Mouse (Mus musculus) intestine, embryonic 16.5 days (tissue): ENCODE results near the gene BC030867. TPM values are rescaled to one million over a fixed set of nuclear protein-coding genes. Genes with fewer than 3 reads are reported as not detected.
A peak's percentile ranks its signal among the peaks of the same experiment; 100 is the strongest.

ENCODE experiments used
- ATAC-seq: fragments of 200-750 bp; cut with Nextera tagmentation; 2 replicates; pipeline ENCODE4 v1.8.0; 2017; ENCODE audit warnings: moderate TSS enrichment, moderate library complexity
- H3K27ac ChIP-seq: fragments of 300-500 bp; sonication (generic); 2 replicates; pipeline ENCODE4 v1.5.1; 2014; ENCODE audit warnings: mild to moderate bottlenecking, low read length
- H3K27me3 ChIP-seq: fragments of 300-500 bp; sonication (generic); replicated peaks from 2 replicates; pipeline ENCODE4 v1.6.1; 2014; ENCODE audit warnings: low read length, control low read depth, mixed read lengths; ENCODE audit not compliant: control insufficient read depth, insufficient read depth
- H3K36me3 ChIP-seq: fragments of 300-500 bp; sonication (generic); 2 replicates; pipeline ENCODE4 v1.6.1; 2014; ENCODE audit warnings: low read length, control low read depth; ENCODE audit not compliant: control insufficient read depth, insufficient read depth
- H3K4me1 ChIP-seq: fragments of 300-500 bp; sonication (generic); 2 replicates; pipeline ENCODE4 v1.6.1; 2014; ENCODE audit warnings: low read length, control low read depth, mixed read lengths; ENCODE audit not compliant: control insufficient read depth, insufficient read depth
- H3K4me2 ChIP-seq: fragments of 300-500 bp; sonication (generic); 2 replicates; pipeline ENCODE4 v1.6.1; 2014; ENCODE audit warnings: low read depth, low read length, control low read depth
- H3K4me3 ChIP-seq: fragments of 300-500 bp; sonication (generic); 2 replicates; pipeline ENCODE4 v1.5.1; 2014; ENCODE audit warnings: mild to moderate bottlenecking, low read length
- H3K9ac ChIP-seq: fragments of 300-500 bp; sonication (generic); 2 replicates; pipeline ENCODE4 v1.6.1; 2014; ENCODE audit warnings: low read depth, low read length
- H3K9me3 ChIP-seq: fragments of 300-500 bp; sonication (generic); 2 replicates; pipeline ENCODE4 v1.6.1; 2016; ENCODE audit warnings: low read length, control low read depth; ENCODE audit not compliant: control insufficient read depth
- WGBS: fragments of 180-500 bp; shearing (Covaris S2); extraction: QIAGEN DNeasy Blood & Tissue Kit; methylation state at CpG from one replicate; pipeline ENCODE4 v1.1.7; 2014; 5-methylcytosine and 5-hydroxymethylcytosine counted together
- polyA plus RNA-seq: library from polyadenylated mRNA; unstranded; fragments of >200 nt; fragmentation: Nextera tagmentation; extraction: Ambion mirVana; gene quantifications from 2 replicates; pipeline ENCODE4 v1.2.1, GENCODE M21; 2015

The BC030867 gene
- polyA plus RNA-seq = 12.4 and 15.9 TPM in 2 replicates

GRCm38 (mm10) chr11:102248630-102249230 is at the start of gene BC030867:
BC030867 (plus strand) TSS chr11:102248882.
- Histone ChIP-seq H3K9me3 (no peaks in the 10 kb centered on the region), H3K9ac (peak within 1 kb of the TSS; percentile 82), H3K36me3 (peaks cover 3% of the 10 kb centered on the region; the same call in 1 of the 2 replicates), H3K27me3 (no peaks in the 10 kb centered on the region), H3K4me1 (peaks cover 22% of the 10 kb centered on the region), H3K4me3 (peak within 1 kb of the TSS; percentile 84), H3K27ac (peak within 1 kb of the TSS; percentile 51; the same call in 1 of the 2 replicates), H3K4me2 (peak within 1 kb of the TSS; percentile 87)
- peak; percentile 68 for ATAC-seq
- WGBS = under 1% methylated on average over 41 of the region's 41 CpGs

DNA sequence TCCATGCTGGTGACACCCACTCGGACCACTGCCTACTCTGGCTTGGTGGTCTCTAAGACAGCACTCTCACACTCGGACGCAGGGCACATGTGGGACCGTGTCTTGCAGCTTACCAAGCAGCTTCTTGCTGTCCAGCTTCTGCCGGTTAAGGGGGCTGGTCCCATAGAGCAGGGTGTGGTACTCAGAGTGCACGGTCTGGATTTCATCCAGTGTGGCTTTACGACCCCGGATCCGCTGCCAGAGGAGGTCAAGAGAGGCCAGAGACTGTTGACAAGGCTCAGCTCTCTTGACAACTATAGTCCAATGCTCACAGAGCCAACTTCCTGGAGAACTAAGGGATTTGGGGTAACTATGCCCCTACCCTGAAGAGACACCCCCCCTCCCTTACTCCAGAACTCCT is 48.8 kb upstream of the BC030867 start:
- no peaks in the 10 kb centered on the region for H3K4me1 ChIP-seq
- no peak for ATAC-seq
- no peak overlapping the region for H3K4me2 ChIP-seq
- no peak overlapping the region for H3K4me3 ChIP-seq
- H3K27ac ChIP-seq = no peak overlapping the region
- H3K36me3 ChIP-seq = peaks cover 30% of the 10 kb centered on the region
- H3K27me3 ChIP-seq = no peaks in the 10 kb centered on the region
- no peak overlapping the region; the same call in 1 of the 2 replicates for H3K9ac ChIP-seq
- no peaks in the 10 kb centered on the region for H3K9me3 ChIP-seq
- WGBS = 39% methylated on average over 9 of the region's 9 CpGs

GRCm38 (mm10) chr11:102201408-102201821 is 47.3 kb upstream of the BC030867 start:
- Histone ChIP-seq H3K4me1 (no peaks in the 10 kb centered on the region), H3K9me3 (no peaks in the 10 kb centered on the region), H3K36me3 (peaks cover 30% of the 10 kb centered on the region), H3K27me3 (no peaks in the 10 kb centered on the region), H3K4me2 (no peak overlapping the region), H3K9ac (no peak overlapping the region), H3K4me3 (no peak overlapping the region), H3K27ac (no peak overlapping the region)
- ATAC-seq = no peak
- WGBS = 75% methylated on average over 12 of the region's 12 CpGs

DNA sequence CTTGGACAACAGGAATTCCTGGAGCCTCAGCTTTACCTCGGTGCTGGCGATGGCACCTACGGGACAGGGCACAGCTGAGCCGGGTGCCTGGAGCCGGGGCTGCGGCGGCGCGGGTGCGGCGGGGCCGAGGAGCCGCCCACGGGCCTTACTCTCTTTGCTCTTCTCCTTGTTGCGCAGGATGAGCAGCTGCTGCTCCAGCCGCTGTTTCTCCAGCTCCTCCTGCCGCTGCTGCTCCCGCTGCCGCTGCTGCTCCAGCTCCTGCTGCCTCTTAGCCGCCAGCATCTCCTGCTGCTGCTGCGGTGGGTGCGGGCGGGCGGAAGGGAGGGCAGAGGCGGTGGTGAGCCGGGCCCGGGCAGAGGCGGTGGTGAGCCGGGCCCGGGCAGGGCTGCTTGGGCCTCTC is 42.2 kb upstream of the BC030867 start:
- no peak overlapping the region for H3K27ac ChIP-seq
- H3K9me3 ChIP-seq = no peaks in the 10 kb centered on the region
- peaks cover 24% of the 10 kb centered on the region for H3K4me1 ChIP-seq
- H3K36me3 ChIP-seq = peaks cover 14% of the 10 kb centered on the region
- ATAC-seq = no peak
- no peak overlapping the region for H3K4me3 ChIP-seq
- no peak overlapping the region for H3K9ac ChIP-seq
- no peaks in the 10 kb centered on the region for H3K27me3 ChIP-seq
- H3K4me2 ChIP-seq = no peak overlapping the region
- WGBS = 73% methylated on average over 30 of the region's 30 CpGs

DNA sequence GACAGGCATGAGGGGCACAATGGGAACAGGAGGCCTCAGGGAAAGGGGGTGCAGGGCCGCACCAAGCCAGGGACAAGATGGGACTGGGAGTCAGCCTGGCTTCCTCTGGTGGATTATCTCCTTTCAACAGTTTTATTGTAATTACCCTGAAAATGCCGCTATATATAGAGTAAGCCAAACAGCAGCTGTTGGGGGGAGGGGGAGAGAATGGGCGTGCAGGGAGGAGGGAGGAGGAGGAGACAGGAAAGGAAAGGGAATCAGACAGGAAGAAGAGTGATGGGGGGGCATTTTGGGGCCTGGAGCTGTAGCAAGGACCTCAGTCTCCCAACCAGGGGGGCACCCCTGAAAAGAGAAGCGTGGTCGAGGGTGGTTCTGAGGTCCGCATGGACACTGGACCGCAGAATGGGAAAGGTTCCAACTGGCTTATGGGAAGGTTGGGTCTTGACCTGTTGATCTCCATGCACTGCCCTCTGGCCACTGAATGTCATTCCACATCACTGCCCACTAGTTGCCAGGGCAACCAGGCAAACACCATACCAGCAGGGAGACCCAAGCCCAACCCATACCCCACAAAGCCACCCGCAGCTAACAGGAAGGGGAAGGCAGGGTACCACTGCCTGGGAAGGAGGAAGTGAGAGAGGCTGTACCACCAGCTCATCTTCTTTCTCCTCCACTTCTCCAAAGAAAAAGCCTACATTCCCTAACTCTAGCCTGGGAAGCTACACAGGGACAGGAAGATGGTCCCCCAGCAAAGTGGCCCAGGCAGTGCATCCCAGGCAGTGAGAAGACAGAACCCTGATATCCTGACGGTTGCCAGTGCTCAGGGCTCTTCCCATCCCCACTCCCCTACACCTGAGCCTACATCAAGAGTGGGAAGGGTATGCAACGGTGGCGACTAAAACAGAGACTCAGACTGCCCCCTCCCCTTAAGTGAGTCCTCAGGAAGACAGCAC is 40.6 kb upstream of the BC030867 start:
- Histone ChIP-seq H3K27ac (peak overlapping the region; percentile 67), H3K36me3 (peaks cover 13% of the 10 kb centered on the region), H3K9me3 (no peaks in the 10 kb centered on the region), H3K4me3 (no peak overlapping the region), H3K4me1 (peaks cover 35% of the 10 kb centered on the region), H3K9ac (0 out of 2 replicates have a peak overlapping the region, but pooled peaks have one; percentile 12), H3K4me2 (peak overlapping the region; percentile 17; the same call in 1 of the 2 replicates), H3K27me3 (no peaks in the 10 kb centered on the region)
- peak; percentile 14 for ATAC-seq
- 46% methylated on average over 11 of the region's 11 CpGs for WGBS

- Histone ChIP-seq H3K4me3 (no peak overlapping the region), H3K4me2 (no peak overlapping the region), H3K9me3 (no peaks in the 10 kb centered on the region), H3K9ac (no peak overlapping the region; the same call in 1 of the 2 replicates), H3K36me3 (peaks cover 13% of the 10 kb centered on the region), H3K4me1 (peaks cover 40% of the 10 kb centered on the region), H3K27me3 (no peaks in the 10 kb centered on the region), H3K27ac (no peak overlapping the region)
- ATAC-seq = no peak
- WGBS = 26% methylated on average over 4 of the region's 4 CpGs
Observed at GRCm38 (mm10) chr11:102208846-102209245, 39.8 kb upstream of the BC030867 start.

- peaks cover 48% of the 10 kb centered on the region for H3K4me1 ChIP-seq
- 30% methylated on average over 2 of the region's 2 CpGs for WGBS
Observed at GRCm38 (mm10) chr11:102209742-102210141, 38.9 kb upstream of the BC030867 start.

DNA sequence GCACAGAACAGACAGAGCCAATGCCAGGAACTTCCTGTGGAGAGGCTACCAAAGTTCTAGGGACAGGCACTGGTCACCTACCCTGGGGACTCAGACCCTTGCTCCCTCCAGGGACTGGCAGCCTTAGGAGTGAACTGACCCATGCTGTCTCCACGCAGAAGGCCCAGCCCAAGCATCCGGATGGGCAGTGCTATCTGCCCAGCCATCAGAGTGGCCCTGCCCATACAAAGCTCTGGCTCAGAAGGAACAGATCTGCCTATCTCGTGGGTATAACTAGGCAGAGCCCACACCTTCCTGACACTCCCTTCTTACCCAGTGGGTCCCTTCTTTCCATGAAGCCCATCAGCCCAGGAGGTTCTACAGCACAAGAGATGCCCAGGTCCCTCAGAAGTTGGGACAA is 38.5 kb upstream of the BC030867 start:
- no peak overlapping the region for H3K4me2 ChIP-seq
- H3K4me3 ChIP-seq = no peak overlapping the region
- no peak overlapping the region for H3K27ac ChIP-seq
- peaks cover 53% of the 10 kb centered on the region for H3K4me1 ChIP-seq
- WGBS = 58% methylated on average over 3 of the region's 3 CpGs
- ATAC-seq = no peak
- no peaks in the 10 kb centered on the region for H3K9me3 ChIP-seq
- H3K36me3 ChIP-seq = peaks cover 8% of the 10 kb centered on the region
- no peak overlapping the region for H3K9ac ChIP-seq
- no peaks in the 10 kb centered on the region for H3K27me3 ChIP-seq

More at GRCm38 (mm10) chr11:102209742-102210141, 38.9 kb upstream of the BC030867 start:
- H3K4me3 ChIP-seq = no peak overlapping the region
- H3K36me3 ChIP-seq = peaks cover 8% of the 10 kb centered on the region
- H3K9me3 ChIP-seq = no peaks in the 10 kb centered on the region
- ATAC-seq = no peak
- no peak overlapping the region for H3K9ac ChIP-seq
- no peaks in the 10 kb centered on the region for H3K27me3 ChIP-seq
- H3K27ac ChIP-seq = no peak overlapping the region
- H3K4me2 ChIP-seq = no peak overlapping the region

DNA sequence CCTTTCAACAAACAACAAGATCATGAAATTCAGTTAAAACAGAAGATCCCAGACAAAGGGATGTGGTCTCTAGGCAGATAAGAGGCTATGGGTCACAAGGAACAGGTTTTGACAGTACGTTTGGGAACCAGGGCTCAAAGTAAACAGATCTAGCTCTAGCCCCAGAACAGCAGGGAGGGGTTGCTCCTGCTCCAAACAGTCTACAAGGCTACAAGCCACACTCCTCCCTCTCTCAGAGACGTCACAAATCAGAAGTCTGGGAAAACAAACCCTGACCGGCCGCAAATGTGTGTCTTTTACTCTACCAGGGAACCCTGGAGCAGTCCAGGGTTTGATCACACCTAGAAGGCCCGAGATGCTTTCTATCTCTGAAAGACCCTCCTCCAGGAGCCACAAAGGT is 37.7 kb upstream of the BC030867 start:
- WGBS = 32% methylated on average over 5 of the region's 5 CpGs
- H3K4me3 ChIP-seq = no peak overlapping the region
- peak overlapping the region; percentile 42 for H3K9ac ChIP-seq
- H3K36me3 ChIP-seq = peaks cover 6% of the 10 kb centered on the region
- H3K27ac ChIP-seq = no peak overlapping the region
- no peaks in the 10 kb centered on the region for H3K9me3 ChIP-seq
- H3K4me2 ChIP-seq = no peak overlapping the region
- H3K27me3 ChIP-seq = no peaks in the 10 kb centered on the region
- peaks cover 61% of the 10 kb centered on the region for H3K4me1 ChIP-seq
- ATAC-seq = no peak
